In the genomic region with DNA sequence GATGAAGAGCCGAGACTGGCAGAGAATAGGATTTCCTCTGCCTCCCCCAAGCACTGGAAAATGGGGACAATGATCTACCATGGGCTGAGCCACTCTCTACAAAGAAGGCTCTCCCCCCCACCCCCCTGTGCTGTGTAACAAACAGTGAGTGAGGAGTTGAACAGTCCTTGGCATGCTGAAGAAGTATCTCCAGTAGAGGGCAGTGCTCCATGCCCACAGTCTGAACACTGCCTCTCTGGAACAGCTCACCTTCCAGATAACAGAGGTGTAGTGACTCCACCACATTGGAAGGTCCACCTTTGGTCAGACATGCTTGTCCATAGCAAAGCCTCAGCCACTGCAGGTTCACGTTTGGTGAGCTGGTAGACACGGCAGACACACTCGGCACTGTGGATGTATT, we compare ENCODE assay signal across 8 mouse cellular contexts.
DNase-seq lines count a peak whose midpoint lies in the region; ATAC-seq and TF ChIP-seq lines count a peak whose summit lies in the region.

No protein-coding gene starts in this region.

- H3K4me1 ChIP-seq in forebrain, embryonic 16.5 days (replicated peaks; ENCODE audit: control insufficient read depth, insufficient read depth, low read length) = no peaks in the 10 kb centered on the region
- 0 out of 2 replicates have a peak, but pooled peaks cover 6% of the 10 kb centered on the region for H3K4me1 ChIP-seq in kidney, embryonic 15.5 days
- H3K4me1 ChIP-seq in small intestine, adult 2 months (ENCODE audit: control insufficient read depth, insufficient read depth, insufficient read length, low read length) = no peaks in the 10 kb centered on the region

- no peaks in the 10 kb centered on the region for H3K27me3 ChIP-seq in forebrain, embryonic 16.5 days (replicated peaks; ENCODE audit: control insufficient read depth, insufficient read depth, low read length)
- H3K27me3 ChIP-seq in kidney, embryonic 15.5 days = no peaks in the 10 kb centered on the region
- H3K27me3 ChIP-seq in small intestine, adult 2 months (ENCODE audit: control insufficient read depth, insufficient read depth, low read length) = no peaks in the 10 kb centered on the region

- WGBS in forebrain, embryonic 16.5 days = 75% methylated on average over 4 of the region's 4 CpGs
- 79% methylated on average over 4 of the region's 4 CpGs for WGBS in kidney, embryonic 15.5 days
- WGBS in small intestine, adult 2 months = 69% methylated on average over 4 of the region's 4 CpGs

- no peaks in the 10 kb centered on the region for H3K36me3 ChIP-seq in forebrain, embryonic 16.5 days (ENCODE audit: control insufficient read depth, insufficient read depth)
- H3K36me3 ChIP-seq in kidney, embryonic 15.5 days = no peaks in the 10 kb centered on the region
- H3K36me3 ChIP-seq in small intestine, adult 2 months (ENCODE audit: control insufficient read depth, insufficient read depth, low read length) = no peaks in the 10 kb centered on the region

- H3K9ac ChIP-seq in forebrain, embryonic 16.5 days (replicated peaks; ENCODE audit: low read depth, low read length) = no peak overlapping the region
- H3K9ac ChIP-seq in kidney, embryonic 15.5 days = no peak overlapping the region

- ATAC-seq in cerebellum, adult (ENCODE audit: insufficient number of reproducible peaks, low FRiP score, low TSS enrichment) = peak; percentile 67
- ATAC-seq in forebrain, embryonic 16.5 days = peak; percentile 71
- peak; percentile 65; the same call in 1 of the 2 replicates for ATAC-seq in kidney, embryonic 15.5 days (replicated peaks; ENCODE audit: low FRiP score)

- no peak overlapping the region for H3K4me2 ChIP-seq in forebrain, embryonic 16.5 days (ENCODE audit: low read length)
- no peak overlapping the region for H3K4me2 ChIP-seq in kidney, embryonic 15.5 days

- intact Hi-C loops in left cerebral cortex, postnatal 4 days (cut with DNase I) = loop anchor here (5.0 kb wide), 1 partner anchor 84 kb away; a partner anchor contains a TSS

- no peaks in the 10 kb centered on the region for H3K9me3 ChIP-seq in forebrain, embryonic 16.5 days (ENCODE audit: control insufficient read depth, low read length)
- H3K9me3 ChIP-seq in kidney, embryonic 15.5 days (replicated peaks) = no peaks in the 10 kb centered on the region

- peak; percentile 13 for DNase-seq in left cerebral cortex, postnatal 4 days
- no peak for DNase-seq in left cerebral cortex, adult 9 months (ENCODE audit: low spot score in 2 of 2)
- peak; percentile 57 for DNase-seq in lung, postnatal 10 days
- DNase-seq in urinary bladder, postnatal 10 days (ENCODE audit: low spot score) = no peak

- peak; percentile 70; the same call in 1 of the 2 replicates for TF ChIP-seq CTCF in small intestine, adult 2 months (IDR thresholded peaks at IDR 0.05; ENCODE audit: extremely low read depth, insufficient read length, insufficient replicate concordance, low read depth, low read length)

- TF ChIP-seq POLR2A in small intestine, adult 2 months (IDR thresholded peaks at IDR 0.05; ENCODE audit: low read depth, low read length) = no peak

- no peak overlapping the region for H3K27ac ChIP-seq in forebrain, embryonic 16.5 days (ENCODE audit: low read length)
- no peak overlapping the region for H3K27ac ChIP-seq in kidney, embryonic 15.5 days
- no peak overlapping the region for H3K27ac ChIP-seq in small intestine, adult 2 months (ENCODE audit: insufficient read depth, low read depth, low read length)

- H3K4me3 ChIP-seq in forebrain, embryonic 16.5 days (replicated peaks; ENCODE audit: low read length) = no peak overlapping the region
- no peak overlapping the region for H3K4me3 ChIP-seq in kidney, embryonic 15.5 days (replicated peaks)
- H3K4me3 ChIP-seq in small intestine, adult 2 months (ENCODE audit: low read depth, low read length) = no peak overlapping the region

Comparison
In these comparisons a context has a peak if more than half of its experiments do, and no peak if none do; other contexts are left out.
1. DNase-seq: peak in left cerebral cortex, postnatal 4 days (single experiment) and lung, postnatal 10 days (single experiment); none in left cerebral cortex, adult 9 months (0 of 2) and urinary bladder, postnatal 10 days (single experiment).
2. Peak in every context shown above with its lines, with median percentiles within 50 percentile points of each other: ATAC-seq.